Mouse (Mus musculus) heart, postnatal 0 days (tissue): ENCODE data around the gene Colec11. TPM values are rescaled to one million over a fixed set of nuclear protein-coding genes. Genes with fewer than 3 reads are reported as not detected.

Experiments
- ATAC-seq: fragments of 200-750 bp; cut with Nextera tagmentation; 2 replicates; pipeline ENCODE4 v1.8.0; 2017; ENCODE audit warnings: low read depth, moderate number of reproducible peaks, moderate library complexity; ENCODE audit not compliant: insufficient read depth
- DNase-seq: peaks from one replicate; pipeline ENCODE4 v3.0.0-alpha.2; 2016; ENCODE audit warnings: low spot score
- H3K27ac ChIP-seq: fragments of 300-500 bp; sonication (generic); 2 replicates; pipeline ENCODE4 v1.5.1; 2014; ENCODE audit warnings: low read depth, mild to moderate bottlenecking
- H3K27me3 ChIP-seq: fragments of 300-500 bp; sonication (generic); 2 replicates; pipeline ENCODE4 v1.6.1; 2014; ENCODE audit warnings: low read length, mixed read lengths; ENCODE audit not compliant: control insufficient read depth, insufficient read depth
- H3K36me3 ChIP-seq: fragments of 300-500 bp; sonication (generic); replicated peaks from 2 replicates; pipeline ENCODE4 v1.6.1; 2014; ENCODE audit warnings: low read length, mixed read lengths; ENCODE audit not compliant: control insufficient read depth, insufficient read depth
- H3K4me1 ChIP-seq: fragments of 300-500 bp; sonication (generic); 2 replicates; pipeline ENCODE4 v1.6.1; 2014; ENCODE audit warnings: antibody characterized with exemption; ENCODE audit not compliant: control insufficient read depth, insufficient read depth
- H3K4me2 ChIP-seq: fragments of 300-500 bp; sonication (generic); 2 replicates; pipeline ENCODE4 v1.6.1; 2014; ENCODE audit warnings: low read depth, mild to moderate bottlenecking, low read length, moderate library complexity
- H3K4me3 ChIP-seq: fragments of 300-500 bp; sonication (generic); 2 replicates; pipeline ENCODE4 v1.5.1; 2014; ENCODE audit warnings: low read depth, low read length
- H3K9ac ChIP-seq: fragments of 300-500 bp; sonication (generic); replicated peaks from 2 replicates; pipeline ENCODE4 v1.6.1; 2014; ENCODE audit warnings: low read depth, low read length, mixed read lengths
- H3K9me3 ChIP-seq: fragments of 300-500 bp; sonication (generic); replicated peaks from 2 replicates; pipeline ENCODE4 v1.6.1; 2016; ENCODE audit warnings: low read length; ENCODE audit not compliant: control insufficient read depth
- CTCF ChIP-seq: IDR thresholded peaks from 2 replicates; pipeline ENCODE4 v1.5.1; 2016; ENCODE audit warnings: antibody characterized with exemption, control low read depth, low read depth
- EP300 ChIP-seq: IDR thresholded peaks from 2 replicates; pipeline ENCODE4 v1.6.1; 2016; ENCODE audit warnings: antibody characterized with exemption, low read depth
- WGBS: fragments of 180-500 bp; shearing (Covaris S2); extraction: QIAGEN DNeasy Blood & Tissue Kit; methylation state at CpG from one replicate; pipeline ENCODE4 v1.1.7; 2014; 5-methylcytosine and 5-hydroxymethylcytosine counted together
- polyA plus RNA-seq: library from polyadenylated mRNA; unstranded; fragments of >200 nt; fragmentation: Nextera tagmentation; extraction: Ambion mirVana; gene quantifications from 2 replicates; pipeline ENCODE4 v1.2.1, GENCODE M21; 2015
- total RNA-seq: library from RNA; depleted of rRNA; stranded (reverse); fragments of >200 nt; gene quantifications from 2 replicates; pipeline ENCODE4 v1.2.3, GENCODE M21; 2014; ENCODE audit warnings: low replicate concordance

Colec11 gene
- total and polyA plus RNA-seq, 2 experiments from 2014 or later, result 18.4 to 28.1 TPM

DNA sequence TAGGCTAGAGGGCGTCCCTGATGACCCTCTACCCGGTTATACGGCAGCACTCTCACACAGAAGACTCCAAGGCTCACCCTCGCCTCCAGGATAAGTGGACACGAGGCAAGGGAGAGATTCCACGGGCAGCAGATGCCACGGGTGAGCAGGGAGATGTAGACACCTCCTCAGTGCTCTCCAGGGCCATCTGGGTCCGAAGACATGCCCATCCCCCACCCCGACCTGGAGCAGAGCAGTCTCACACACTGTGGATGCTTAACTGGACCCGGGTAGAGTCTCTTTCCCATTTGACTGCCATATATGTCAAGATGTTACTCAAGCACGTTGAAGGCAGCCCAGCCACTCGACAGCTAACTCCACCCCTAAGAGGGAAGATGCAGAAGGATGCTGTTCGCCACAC lies 32.7 kb downstream of the Colec11 start:
- Histone ChIP-seq H3K9me3 (no peaks in the 10 kb centered on the region), H3K9ac (no peak overlapping the region), H3K27me3 (0 out of 2 replicates have a peak, but pooled peaks cover 18% of the 10 kb centered on the region), H3K4me1 (no peaks in the 10 kb centered on the region), H3K4me2 (no peak overlapping the region), H3K4me3 (no peak overlapping the region), H3K27ac (no peak overlapping the region), H3K36me3 (no peaks in the 10 kb centered on the region)
- TF ChIP-seq CTCF, result no peak
- no peak for TF ChIP-seq EP300
- WGBS, result 34% methylated on average over 13 of the region's 13 CpGs
- no peak for DNase-seq
- ATAC-seq, result no peak

GRCm38 (mm10) chr12:28589090-28589868 lies 33.9 kb downstream of the Colec11 start:
- DNase-seq (peak; percentile 85), ATAC-seq (peak; percentile 89)
- peak overlapping the region; percentile 43 for H3K4me3 ChIP-seq
- WGBS, result 8% methylated on average over 24 of the region's 24 CpGs
- H3K9ac ChIP-seq, result no peak overlapping the region
- H3K9me3 ChIP-seq, result no peaks in the 10 kb centered on the region
- peak overlapping the region; percentile 84 for H3K4me2 ChIP-seq
- peak; percentile 89 for TF ChIP-seq CTCF
- TF ChIP-seq EP300, result no peak
- H3K4me1 ChIP-seq, result no peaks in the 10 kb centered on the region
- H3K27ac ChIP-seq, result no peak overlapping the region
- H3K27me3 ChIP-seq, result 0 out of 2 replicates have a peak, but pooled peaks cover 18% of the 10 kb centered on the region
- H3K36me3 ChIP-seq, result no peaks in the 10 kb centered on the region

GRCm38 (mm10) chr12:28587949-28588348 lies 35.2 kb downstream of the Colec11 start:
- DNase-seq (no peak), ATAC-seq (no peak)
- Histone ChIP-seq H3K27me3 (0 out of 2 replicates have a peak, but pooled peaks cover 18% of the 10 kb centered on the region), H3K9ac (no peak overlapping the region), H3K27ac (no peak overlapping the region), H3K4me3 (no peak overlapping the region), H3K9me3 (no peaks in the 10 kb centered on the region), H3K36me3 (no peaks in the 10 kb centered on the region), H3K4me1 (no peaks in the 10 kb centered on the region), H3K4me2 (no peak overlapping the region)
- WGBS, result 80% methylated on average over 6 of the region's 6 CpGs
- TF ChIP-seq CTCF, result no peak
- no peak for TF ChIP-seq EP300

- no peak for TF ChIP-seq EP300
- no peak for TF ChIP-seq CTCF
- no peaks in the 10 kb centered on the region for H3K36me3 ChIP-seq
- 0 out of 2 replicates have a peak, but pooled peaks cover 6% of the 10 kb centered on the region for H3K27me3 ChIP-seq
- H3K4me2 ChIP-seq, result no peak overlapping the region
- no peak overlapping the region for H3K9ac ChIP-seq
- no peak overlapping the region for H3K4me3 ChIP-seq
- H3K9me3 ChIP-seq, result no peaks in the 10 kb centered on the region
- ATAC-seq, result no peak
- H3K27ac ChIP-seq, result no peak overlapping the region
- no peak for DNase-seq
- 55% methylated on average over 3 of the region's 3 CpGs for WGBS
- H3K4me1 ChIP-seq, result no peaks in the 10 kb centered on the region
These were observed 39.1 kb downstream of the Colec11 start for GRCm38 (mm10) chr12:28584036-28584435.

GRCm38 (mm10) chr12:28582423-28582822 lies 40.8 kb downstream of the Colec11 start, which contains the start of gene Allc:
Allc (minus strand) TSS chr12:28582523.
- ATAC-seq (no peak), DNase-seq (no peak)
- Histone ChIP-seq H3K27me3 (no peaks in the 10 kb centered on the region), H3K4me2 (no peak within 1 kb of the TSS), H3K36me3 (no peaks in the 10 kb centered on the region), H3K9ac (no peak within 1 kb of the TSS), H3K27ac (no peak within 1 kb of the TSS), H3K9me3 (no peaks in the 10 kb centered on the region), H3K4me1 (no peaks in the 10 kb centered on the region), H3K4me3 (no peak within 1 kb of the TSS)
- 78% methylated on average over 8 of the region's 8 CpGs for WGBS
- TF ChIP-seq CTCF, result no peak
